Mouse (Mus musculus) hindbrain, embryonic 15.5 days (tissue): Measurements from ENCODE around the gene Lrrc29. TPM values are rescaled to one million over a fixed set of nuclear protein-coding genes. Genes with fewer than 3 reads are reported as not detected.

Experiments used
- ATAC-seq: fragments of 200-750 bp; cut with Nextera tagmentation; 2 replicates; pipeline ENCODE4 v1.8.0; 2017; ENCODE audit warnings: low read depth, moderate number of reproducible peaks, moderate TSS enrichment; ENCODE audit not compliant: low FRiP score
- H3K27ac ChIP-seq: fragments of 300-500 bp; sonication (generic); replicated peaks from 2 replicates; pipeline ENCODE4 v1.5.1; 2015; ENCODE audit warnings: mild to moderate bottlenecking, inconsistent platforms
- H3K27me3 ChIP-seq: fragments of 300-500 bp; sonication (generic); 2 replicates; pipeline ENCODE4 v1.6.1; 2015; ENCODE audit warnings: control low read depth, inconsistent platforms
- H3K36me3 ChIP-seq: fragments of 300-500 bp; sonication (generic); 2 replicates; pipeline ENCODE4 v1.6.1; 2015; ENCODE audit warnings: control low read depth, inconsistent platforms
- H3K4me1 ChIP-seq: fragments of 300-500 bp; sonication (generic); replicated peaks from 2 replicates; pipeline ENCODE4 v1.6.1; 2015; ENCODE audit warnings: control low read depth, inconsistent platforms
- H3K4me2 ChIP-seq: fragments of 300-500 bp; sonication (generic); 2 replicates; pipeline ENCODE4 v1.6.1; 2015; ENCODE audit warnings: moderate library complexity, mild to moderate bottlenecking, inconsistent platforms
- H3K4me3 ChIP-seq: fragments of 300-500 bp; sonication (generic); 2 replicates; pipeline ENCODE4 v1.5.1; 2015; ENCODE audit warnings: mild to moderate bottlenecking, inconsistent platforms
- H3K9ac ChIP-seq: fragments of 300-500 bp; sonication (generic); 2 replicates; pipeline ENCODE4 v1.6.1; 2015; ENCODE audit warnings: inconsistent platforms
- H3K9me3 ChIP-seq: fragments of 300-500 bp; sonication (generic); 2 replicates; pipeline ENCODE4 v1.6.1; 2016; ENCODE audit warnings: control low read depth, inconsistent platforms
- WGBS: fragments of 180-500 bp; shearing (Covaris S2); methylation state at CpG from one replicate; pipeline ENCODE4 v1.1.7; 2015; 5-methylcytosine and 5-hydroxymethylcytosine counted together
- polyA plus RNA-seq: library from polyadenylated mRNA; unstranded; fragments of >200 nt; fragmentation: Nextera tagmentation; extraction: Ambion mirVana; gene quantifications from 2 replicates; pipeline ENCODE4 v1.2.1, GENCODE M21; 2015

The Lrrc29 gene
- polyA plus RNA-seq, 1 experiment from 2014 or later = 0.80 TPM

GRCm38 (mm10) chr8:105278911-105279334 is 47.2 kb downstream of the Lrrc29 start:
- Histone ChIP-seq H3K36me3 (peaks cover 24% of the 10 kb centered on the region), H3K27ac (no peak overlapping the region), H3K4me2 (peak overlapping the region; percentile 51), H3K4me1 (peaks cover 26% of the 10 kb centered on the region), H3K27me3 (peaks cover 36% of the 10 kb centered on the region), H3K9ac (no peak overlapping the region), H3K4me3 (0 out of 2 replicates have a peak overlapping the region, but pooled peaks have one; percentile 12), H3K9me3 (no peaks in the 10 kb centered on the region)
- WGBS = 2% methylated on average over 28 of the region's 28 CpGs
- peak; percentile 46 for ATAC-seq

- peak overlapping the region; percentile 46 for H3K4me3 ChIP-seq
- no peaks in the 10 kb centered on the region for H3K9me3 ChIP-seq
- H3K4me1 ChIP-seq = peaks cover 26% of the 10 kb centered on the region
- H3K4me2 ChIP-seq = peak overlapping the region; percentile 94
- WGBS = 3% methylated on average over 30 of the region's 30 CpGs
- H3K9ac ChIP-seq = peak overlapping the region; percentile 43
- peaks cover 58% of the 10 kb centered on the region for H3K27me3 ChIP-seq
- peaks cover 8% of the 10 kb centered on the region for H3K36me3 ChIP-seq
- ATAC-seq = peak; percentile 76
- H3K27ac ChIP-seq = no peak overlapping the region
Measured at GRCm38 (mm10) chr8:105276292-105277120, 49.6 kb downstream of the Lrrc29 start.

GRCm38 (mm10) chr8:105275840-105276239 is 50.2 kb downstream of the Lrrc29 start, which contains the start of gene Nol3:
Gene Nol3, plus strand, starts transcription at chr8:105276140.
- peak within 1 kb of the TSS; percentile 46 for H3K4me3 ChIP-seq
- H3K27me3 ChIP-seq = peaks cover 65% of the 10 kb centered on the region
- no peak within 1 kb of the TSS for H3K27ac ChIP-seq
- peaks cover 28% of the 10 kb centered on the region for H3K4me1 ChIP-seq
- 5% methylated on average over 10 of the region's 10 CpGs for whole genome bisulfite sequencing
- peaks cover 6% of the 10 kb centered on the region; the same call in 1 of the 2 replicates for H3K36me3 ChIP-seq
- ATAC-seq = no peak
- H3K9ac ChIP-seq = peak within 1 kb of the TSS; percentile 43
- peak within 1 kb of the TSS; percentile 94 for H3K4me2 ChIP-seq
- no peaks in the 10 kb centered on the region for H3K9me3 ChIP-seq

GRCm38 (mm10) chr8:105275387-105275786 is 50.7 kb downstream of the Lrrc29 start:
- no peak overlapping the region for H3K27ac ChIP-seq
- no peak overlapping the region for H3K9ac ChIP-seq
- H3K27me3 ChIP-seq = peaks cover 69% of the 10 kb centered on the region
- WGBS = 11% methylated on average over 10 of the region's 11 CpGs
- H3K4me1 ChIP-seq = peaks cover 33% of the 10 kb centered on the region
- peak overlapping the region; percentile 94 for H3K4me2 ChIP-seq
- H3K36me3 ChIP-seq = peaks cover 6% of the 10 kb centered on the region; the same call in 1 of the 2 replicates
- H3K9me3 ChIP-seq = no peaks in the 10 kb centered on the region
- 0 out of 2 replicates have a peak overlapping the region, but pooled peaks have one; percentile 46 for H3K4me3 ChIP-seq
- no peak for ATAC-seq

- Histone ChIP-seq H3K27ac (no peak overlapping the region), H3K36me3 (no peaks in the 10 kb centered on the region), H3K4me2 (peak overlapping the region; percentile 84), H3K9ac (no peak overlapping the region), H3K4me1 (peaks cover 35% of the 10 kb centered on the region), H3K9me3 (no peaks in the 10 kb centered on the region), H3K4me3 (peak overlapping the region; percentile 6; the same call in 1 of the 2 replicates), H3K27me3 (peaks cover 83% of the 10 kb centered on the region)
- whole genome bisulfite sequencing = 2% methylated on average over 11 of the region's 11 CpGs
- ATAC-seq = no peak
Measured at GRCm38 (mm10) chr8:105270916-105271186, 55.2 kb downstream of the Lrrc29 start.

GRCm38 (mm10) chr8:105270101-105270915 is 55.8 kb downstream of the Lrrc29 start:
- H3K4me1 ChIP-seq = peaks cover 30% of the 10 kb centered on the region
- WGBS = 3% methylated on average over 39 of the region's 39 CpGs
- H3K36me3 ChIP-seq = no peaks in the 10 kb centered on the region
- no peak overlapping the region for H3K9ac ChIP-seq
- H3K27ac ChIP-seq = no peak overlapping the region
- ATAC-seq = no peak
- H3K4me2 ChIP-seq = peak overlapping the region; percentile 84
- H3K9me3 ChIP-seq = no peaks in the 10 kb centered on the region
- H3K27me3 ChIP-seq = peaks cover 85% of the 10 kb centered on the region
- peak overlapping the region; percentile 45 for H3K4me3 ChIP-seq

GRCm38 (mm10) chr8:105269461-105269947 is 56.6 kb downstream of the Lrrc29 start, which contains the start of gene Hsf4:
Gene Hsf4, plus strand, starts transcription at chr8:105269801.
- peak within 1 kb of the TSS; percentile 45 for H3K4me3 ChIP-seq
- no peak for ATAC-seq
- WGBS = under 1% methylated on average over 42 of the region's 42 CpGs
- peaks cover 36% of the 10 kb centered on the region for H3K4me1 ChIP-seq
- peak within 1 kb of the TSS; percentile 36 for H3K27ac ChIP-seq
- H3K9me3 ChIP-seq = no peaks in the 10 kb centered on the region
- peak within 1 kb of the TSS; percentile 40 for H3K9ac ChIP-seq
- H3K36me3 ChIP-seq = no peaks in the 10 kb centered on the region
- H3K27me3 ChIP-seq = peaks cover 85% of the 10 kb centered on the region
- H3K4me2 ChIP-seq = peak within 1 kb of the TSS; percentile 84

GRCm38 (mm10) chr8:105269075-105269458 is 57.0 kb downstream of the Lrrc29 start:
- H3K9ac ChIP-seq = peak overlapping the region; percentile 40
- 2% methylated on average over 10 of the region's 10 CpGs for WGBS
- peaks cover 83% of the 10 kb centered on the region for H3K27me3 ChIP-seq
- peak overlapping the region; percentile 84 for H3K4me2 ChIP-seq
- H3K4me1 ChIP-seq = peaks cover 39% of the 10 kb centered on the region
- peak overlapping the region; percentile 45 for H3K4me3 ChIP-seq
- 0 out of 2 replicates have a peak, but pooled peaks have one; percentile 1 for ATAC-seq
- no peaks in the 10 kb centered on the region for H3K36me3 ChIP-seq
- H3K9me3 ChIP-seq = no peaks in the 10 kb centered on the region
- H3K27ac ChIP-seq = peak overlapping the region; percentile 36; the same call in 1 of the 2 replicates

GRCm38 (mm10) chr8:105268342-105269074 is 57.6 kb downstream of the Lrrc29 start:
- Histone ChIP-seq H3K4me2 (peak overlapping the region; percentile 84), H3K9ac (peak overlapping the region; percentile 40), H3K4me1 (peaks cover 41% of the 10 kb centered on the region), H3K27me3 (peaks cover 82% of the 10 kb centered on the region), H3K4me3 (peak overlapping the region; percentile 45), H3K36me3 (no peaks in the 10 kb centered on the region), H3K9me3 (no peaks in the 10 kb centered on the region), H3K27ac (peak overlapping the region; percentile 36)
- 0% methylated on average over 65 of the region's 65 CpGs for WGBS
- peak; percentile 91 for ATAC-seq

- Histone ChIP-seq H3K9ac (no peak overlapping the region), H3K4me2 (no peak overlapping the region), H3K27ac (no peak overlapping the region), H3K9me3 (no peaks in the 10 kb centered on the region), H3K36me3 (no peaks in the 10 kb centered on the region), H3K27me3 (peaks cover 80% of the 10 kb centered on the region), H3K4me3 (no peak overlapping the region), H3K4me1 (peaks cover 41% of the 10 kb centered on the region)
- ATAC-seq = no peak
- 14% methylated on average over 13 of the region's 13 CpGs for WGBS
Measured at GRCm38 (mm10) chr8:105266775-105267174, 59.3 kb downstream of the Lrrc29 start.

GRCm38 (mm10) chr8:105265128-105265527 is 61.0 kb downstream of the Lrrc29 start:
- peaks cover 33% of the 10 kb centered on the region for H3K4me1 ChIP-seq
- no peaks in the 10 kb centered on the region for H3K36me3 ChIP-seq
- no peak overlapping the region for H3K27ac ChIP-seq
- ATAC-seq = no peak
- no peaks in the 10 kb centered on the region for H3K9me3 ChIP-seq
- H3K27me3 ChIP-seq = peaks cover 79% of the 10 kb centered on the region
- H3K4me3 ChIP-seq = peak overlapping the region; percentile 59
- peak overlapping the region; percentile 94 for H3K4me2 ChIP-seq
- H3K9ac ChIP-seq = no peak overlapping the region
- 15% methylated on average over 10 of the region's 10 CpGs for WGBS
